38 mouse cellular contexts compared by ENCODE assay signal in the genomic region with DNA sequence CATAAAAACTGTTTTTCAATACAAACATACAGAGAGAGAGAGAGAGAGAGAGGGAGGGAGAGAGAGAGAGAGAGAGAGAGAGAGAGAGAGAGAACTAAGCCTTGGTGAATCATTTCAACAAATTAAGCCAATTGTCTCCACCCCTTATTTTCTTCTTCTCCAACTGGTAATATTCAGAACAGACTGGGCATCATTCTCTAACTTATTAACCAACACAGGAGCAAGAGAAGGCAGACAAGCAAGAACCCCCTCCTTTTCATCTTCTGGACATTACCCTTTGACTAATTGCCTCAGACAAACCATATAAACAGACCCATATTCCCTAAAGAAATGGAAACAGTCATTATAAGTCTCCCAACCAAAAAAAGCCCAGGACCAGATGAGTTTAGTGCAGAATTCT. TPM values are rescaled to one million over a fixed set of nuclear protein-coding genes. Genes with fewer than 3 reads are reported as not detected.
"Had no signal": no experiment of that assay in that cellular context is flagged by ENCODE, and none has a peak within 500 bp of the region (broad histone marks: within the 10 kb centered on the region; RNA-seq: fewer than 3 reads in every experiment).

No protein-coding gene starts in this region.

- H3K4me3 ChIP-seq: heart, embryonic 10.5 days; heart, embryonic 12.5 days; heart, embryonic 13.5 days; heart, embryonic 15.5 days; hindbrain, embryonic 10.5 days; hindbrain, embryonic 12.5 days; hindbrain, embryonic 13.5 days; hindbrain, embryonic 15.5 days; intestine, embryonic 15.5 days; kidney, embryonic 15.5 days; layer of hippocampus, adult 2 months; left cerebral cortex, adult 2 months had no signal

- H3K9ac ChIP-seq: heart, embryonic 12.5 days; heart, embryonic 13.5 days; heart, embryonic 15.5 days; hindbrain, embryonic 12.5 days; hindbrain, embryonic 13.5 days; hindbrain, embryonic 14.5 days; hindbrain, embryonic 15.5 days; intestine, embryonic 15.5 days; kidney, embryonic 15.5 days had no signal

- ATAC-seq: hindbrain, embryonic 16.5 days; hindbrain, postnatal 0 days; inflammation-experienced regulatory T-cells, adult 6 months; intestine, embryonic 15.5 days; intestine, embryonic 16.5 days; intestine, postnatal 0 days had no signal

- H3K27me3 ChIP-seq: heart, embryonic 12.5 days; heart, embryonic 13.5 days; heart, embryonic 15.5 days; hindbrain, embryonic 12.5 days; hindbrain, embryonic 13.5 days; hindbrain, embryonic 15.5 days; intestine, embryonic 15.5 days; kidney, embryonic 15.5 days had no signal

- H3K27ac ChIP-seq: heart, embryonic 10.5 days; heart, embryonic 13.5 days; heart, embryonic 15.5 days; hindbrain, embryonic 10.5 days; hindbrain, embryonic 12.5 days; hindbrain, embryonic 13.5 days; hindbrain, embryonic 14.5 days; hindbrain, embryonic 15.5 days; hindbrain, postnatal 0 days; intestine, embryonic 15.5 days; kidney, embryonic 15.5 days; kidney, postnatal 0 days; layer of hippocampus, adult 2 months; left cerebral cortex, adult 2 months had no signal

- H3K36me3 ChIP-seq: heart, embryonic 10.5 days; heart, embryonic 12.5 days; heart, embryonic 13.5 days; heart, embryonic 15.5 days; hindbrain, embryonic 10.5 days; hindbrain, embryonic 12.5 days; hindbrain, embryonic 13.5 days; hindbrain, embryonic 15.5 days; intestine, embryonic 15.5 days; kidney, embryonic 15.5 days had no signal

- H3K4me1 ChIP-seq: heart, embryonic 10.5 days; heart, embryonic 12.5 days; heart, embryonic 13.5 days; heart, embryonic 15.5 days; hindbrain, embryonic 10.5 days; hindbrain, embryonic 12.5 days; hindbrain, embryonic 13.5 days; hindbrain, embryonic 15.5 days; intestine, embryonic 15.5 days; kidney, embryonic 15.5 days had no signal

- H3K9me3 ChIP-seq: heart, embryonic 10.5 days; heart, embryonic 12.5 days; heart, embryonic 13.5 days; heart, embryonic 15.5 days; hindbrain, embryonic 10.5 days; hindbrain, embryonic 12.5 days; hindbrain, embryonic 13.5 days; hindbrain, embryonic 15.5 days; intestine, embryonic 15.5 days; kidney, embryonic 15.5 days had no signal

- DNase-seq: heart, postnatal 10 days; heart, postnatal 14 days; heart, postnatal 36 days; heart, postnatal 4 days; kidney, adult 11 months; kidney, adult 18-20 months; kidney, postnatal 10 days; kidney, postnatal 14 days; kidney, postnatal 25 days; layer of hippocampus, adult 9-11 months; layer of hippocampus, postnatal 36 days had no signal

- H3K4me2 ChIP-seq: heart, embryonic 11.5 days; heart, embryonic 12.5 days; heart, embryonic 13.5 days; heart, embryonic 15.5 days; hindbrain, embryonic 12.5 days; hindbrain, embryonic 13.5 days; hindbrain, embryonic 14.5 days; hindbrain, embryonic 15.5 days; intestine, embryonic 15.5 days; kidney, embryonic 15.5 days had no signal

RNA-seq across cellular contexts. Expression of a gene that starts 31.9 kb away (rescaled TPM):
- polyA plus RNA-seq: heart, embryonic 10.5 days; heart, embryonic 11.5 days; heart, embryonic 12.5 days; heart, embryonic 14.5 days; heart, embryonic 15.5 days; hindbrain, embryonic 10.5 days; hindbrain, embryonic 11.5 days; hindbrain, embryonic 12.5 days; hindbrain, embryonic 13.5 days; hindbrain, embryonic 14.5 days; hindbrain, embryonic 15.5 days; hindbrain, embryonic 16.5 days; hindbrain, postnatal 0 days; inflammation-experienced regulatory T-cells, adult 6 months; intestine, embryonic 14.5 days; intestine, postnatal 0 days; large intestine, adult 2 months had no signal

RNA-seq across cellular contexts. Expression of a gene that starts 51.1 kb away (rescaled TPM):
- polyA plus RNA-seq: heart, embryonic 10.5 days; heart, embryonic 11.5 days; heart, embryonic 12.5 days; heart, embryonic 13.5 days; heart, embryonic 14.5 days; heart, embryonic 15.5 days; heart, embryonic 16.5 days; heart, postnatal 0 days; hindbrain, embryonic 10.5 days; hindbrain, embryonic 11.5 days; hindbrain, embryonic 12.5 days; hindbrain, embryonic 13.5 days; hindbrain, embryonic 14.5 days; hindbrain, embryonic 15.5 days; hindbrain, embryonic 16.5 days; hindbrain, postnatal 0 days; inflammation-experienced regulatory T-cells, adult 6 months; intestine, embryonic 14.5 days; intestine, embryonic 15.5 days; intestine, embryonic 16.5 days; intestine, postnatal 0 days; kidney, embryonic 14.5 days; kidney, embryonic 15.5 days; kidney, postnatal 0 days; large intestine, adult 2 months had no signal
